Mouse (Mus musculus) MEL (cell line): ENCODE data around the gene Papss1. TPM values are rescaled to one million over a fixed set of nuclear protein-coding genes. Genes with fewer than 3 reads are reported as not detected.

Experiments used
- DNase-seq: peaks from one replicate; pipeline ENCODE4 v3.0.0; 2011; ENCODE audit warnings: low read depth, low spot score
- H3K27ac ChIP-seq: 2 replicates; pipeline ENCODE4 v1.5.1; 2012; ENCODE audit warnings: low read depth, mild to moderate bottlenecking, control low read depth, low read length, moderate library complexity; ENCODE audit not compliant: control insufficient read depth
- H3K27me3 ChIP-seq, 2 experiments: fragments of 150-350 bp in 1 of 2; sonication (generic) in 1 of 2; 2 replicates each; pipeline ENCODE4 v1.6.1; 2012; ENCODE audit warnings: low read length in 2 of 2, mild to moderate bottlenecking in 2 of 2, improper control_type of control experiment in 1 of 2, moderate library complexity in 1 of 2; ENCODE audit not compliant: insufficient read depth in 2 of 2, control insufficient read depth in 1 of 2
- H3K36me3 ChIP-seq, 2 experiments: 2 replicates each; pipeline ENCODE4 v1.6.1; 2012 to 2014; ENCODE audit warnings: low read length in 2 of 2, improper control_type of control experiment in 1 of 2, inconsistent platforms in 1 of 2, mild to moderate bottlenecking in 1 of 2; ENCODE audit not compliant: insufficient read depth in 2 of 2, control insufficient read depth in 1 of 2
- H3K4me1 ChIP-seq, 2 experiments: fragments of 150-350 bp in 1 of 2; sonication (generic) in 1 of 2; 2 replicates each; pipeline ENCODE4 v1.6.1; 2012; ENCODE audit warnings: low read length in 2 of 2, improper control_type of control experiment in 1 of 2, mild to moderate bottlenecking in 1 of 2; ENCODE audit not compliant: insufficient read depth in 2 of 2, control insufficient read depth in 1 of 2
- H3K4me3 ChIP-seq, 2 experiments: fragments of 150-350 bp in 1 of 2; sonication (generic) in 1 of 2; 2 replicates each; pipeline ENCODE4 v1.5.1; 2012; ENCODE audit warnings: low read depth in 2 of 2, low read length in 2 of 2, mild to moderate bottlenecking in 2 of 2, moderate library complexity in 2 of 2, control low read depth in 1 of 2, improper control_type of control experiment in 1 of 2; ENCODE audit not compliant: control insufficient read depth in 1 of 2, insufficient read depth in 1 of 2
- H3K79me2 ChIP-seq: 2 replicates; pipeline ENCODE4 v1.6.1; 2012; ENCODE audit warnings: mild to moderate bottlenecking, low read length, moderate library complexity; ENCODE audit not compliant: control insufficient read depth, poor library complexity, insufficient read depth
- H3K9ac ChIP-seq: 2 replicates; pipeline ENCODE4 v1.6.1; 2012; ENCODE audit warnings: low read depth, mild to moderate bottlenecking, control low read depth, low read length, moderate library complexity; ENCODE audit not compliant: control insufficient read depth, poor library complexity, severe bottlenecking
- H3K9me3 ChIP-seq: fragments of 150-350 bp; sonication (generic); replicated peaks from 2 replicates; pipeline ENCODE4 v1.6.1; 2012; ENCODE audit warnings: mild to moderate bottlenecking, low read length, improper control_type of control experiment, moderate library complexity; ENCODE audit not compliant: insufficient read depth
- CHD1 ChIP-seq: IDR thresholded peaks from 2 replicates; pipeline ENCODE4 v1.6.1; 2012; ENCODE audit warnings: low read depth, mild to moderate bottlenecking, inconsistent platforms, low read length, improper control_type of control experiment
- E2F4 ChIP-seq: IDR thresholded peaks from 2 replicates; pipeline ENCODE4 v1.6.1; 2011; ENCODE audit warnings: low read depth, low read length, improper control_type of control experiment, borderline replicate concordance
- EP300 ChIP-seq, 2 experiments: IDR thresholded peaks; 2 replicates each; pipeline ENCODE4 v1.6.1; 2011; ENCODE audit warnings: improper control_type of control experiment in 2 of 2, low read length in 2 of 2, low read depth in 1 of 2, mild to moderate bottlenecking in 1 of 2
- GABPA ChIP-seq: IDR thresholded peaks from 2 replicates; pipeline ENCODE4 v1.6.1; 2012; ENCODE audit warnings: low read depth, mild to moderate bottlenecking, inconsistent platforms, low read length, improper control_type of control experiment, moderate library complexity
- HCFC1 ChIP-seq: IDR thresholded peaks from 2 replicates; pipeline ENCODE4 v1.6.1; 2012; ENCODE audit warnings: low read depth, mild to moderate bottlenecking, inconsistent platforms, low read length, improper control_type of control experiment, moderate library complexity
- JUND ChIP-seq: IDR thresholded peaks from 2 replicates; pipeline ENCODE4 v1.6.1; 2011; ENCODE audit warnings: low read depth, mild to moderate bottlenecking, improper control_type of control experiment, low read length
- MAFK ChIP-seq: IDR thresholded peaks from 2 replicates; pipeline ENCODE4 v1.6.1; 2011; ENCODE audit warnings: low read depth, mild to moderate bottlenecking, low read length, improper control_type of control experiment, borderline replicate concordance
- MAX ChIP-seq: IDR thresholded peaks from 2 replicates; pipeline ENCODE4 v1.6.1; 2011; ENCODE audit warnings: low read length, improper control_type of control experiment
- MEF2A ChIP-seq: IDR thresholded peaks from 2 replicates; pipeline ENCODE4 v1.6.1; 2014; ENCODE audit warnings: low read depth, mild to moderate bottlenecking, inconsistent platforms, low read length, improper control_type of control experiment; ENCODE audit not compliant: poor library complexity, insufficient replicate concordance, severe bottlenecking; ENCODE audit errors: extremely low read depth
- MXI1 ChIP-seq: IDR thresholded peaks from 2 replicates; pipeline ENCODE4 v1.6.1; 2011; ENCODE audit warnings: mild to moderate bottlenecking, low read depth, low read length, improper control_type of control experiment
- NELFE ChIP-seq: IDR thresholded peaks from 2 replicates; pipeline ENCODE4 v1.6.1; 2011; ENCODE audit warnings: low read depth, low read length, improper control_type of control experiment
- NRF1 ChIP-seq: IDR thresholded peaks from 2 replicates; pipeline ENCODE4 v1.6.1; 2014; ENCODE audit warnings: low read depth, mild to moderate bottlenecking, inconsistent platforms, low read length, improper control_type of control experiment, moderate library complexity; ENCODE audit not compliant: poor library complexity, insufficient read depth, severe bottlenecking
- POLR2A ChIP-seq, 2 experiments: IDR thresholded peaks; 2 replicates each; pipeline ENCODE4 v1.6.1; 2011 to 2012; ENCODE audit warnings: low read length in 2 of 2, mild to moderate bottlenecking in 2 of 2, control low read depth in 1 of 2, improper control_type of control experiment in 1 of 2, low read depth in 1 of 2, moderate library complexity in 1 of 2; ENCODE audit not compliant: control insufficient read depth in 1 of 2, insufficient read depth in 1 of 2, poor library complexity in 1 of 2
- POLR2AphosphoS2 ChIP-seq: IDR thresholded peaks from 2 replicates; pipeline ENCODE4 v1.6.1; 2011; ENCODE audit warnings: low read length, improper control_type of control experiment
- RAD21 ChIP-seq: IDR thresholded peaks from 2 replicates; pipeline ENCODE4 v1.6.1; 2011; ENCODE audit warnings: mild to moderate bottlenecking, low read depth, low read length, improper control_type of control experiment
- TAL1 ChIP-seq: IDR thresholded peaks from 2 replicates; pipeline ENCODE4 v1.6.1; 2012; ENCODE audit warnings: mild to moderate bottlenecking, inconsistent platforms, low read length, moderate library complexity, mixed read lengths
- TBP ChIP-seq: IDR thresholded peaks from 2 replicates; pipeline ENCODE4 v1.8.0; 2011; ENCODE audit warnings: low read depth, low read length, improper control_type of control experiment
- TCF12 ChIP-seq: IDR thresholded peaks from 2 replicates; pipeline ENCODE4 v1.6.1; 2014; ENCODE audit warnings: low read depth, mild to moderate bottlenecking, inconsistent platforms, low read length, improper control_type of control experiment, moderate library complexity
- USF1 ChIP-seq: IDR thresholded peaks from 2 replicates; pipeline ENCODE4 v1.6.1; 2014; ENCODE audit warnings: low read depth, mild to moderate bottlenecking, inconsistent platforms, low read length, improper control_type of control experiment, moderate library complexity
- USF2 ChIP-seq, 2 experiments: IDR thresholded peaks; 2 replicates each; pipeline ENCODE4 v1.6.1; 2011 to 2012; ENCODE audit warnings: improper control_type of control experiment in 2 of 2, low read length in 2 of 2, borderline replicate concordance in 1 of 2, inconsistent platforms in 1 of 2, low read depth in 1 of 2, mild to moderate bottlenecking in 1 of 2; ENCODE audit not compliant: insufficient read depth in 1 of 2
- ZKSCAN1 ChIP-seq: IDR thresholded peaks from 2 replicates; pipeline ENCODE4 v1.6.1; 2012; ENCODE audit warnings: low read depth, mild to moderate bottlenecking, inconsistent platforms, low read length, improper control_type of control experiment, moderate library complexity
- ZMIZ1 ChIP-seq: IDR thresholded peaks from 2 replicates; pipeline ENCODE4 v1.6.1; 2012; ENCODE audit warnings: low read depth, mild to moderate bottlenecking, inconsistent platforms, low read length, improper control_type of control experiment, moderate library complexity
- ZNF384 ChIP-seq: IDR thresholded peaks from 2 replicates; pipeline ENCODE4 v1.6.1; 2012; ENCODE audit warnings: low read depth, mild to moderate bottlenecking, inconsistent platforms, low read length, improper control_type of control experiment
- polyA plus RNA-seq, 2 experiments: library from polyadenylated mRNA; stranded (reverse) in 1 of 2; unstranded in 1 of 2; fragments of >175 nt in 1 of 2; fragments of >200 nt in 1 of 2; gene quantifications; 2 replicates each; pipeline versions ENCODE4 v1.2.1 to v1.2.4; 2012; ENCODE audit warnings: low replicate concordance in 2 of 2, low read depth in 1 of 2; ENCODE audit not compliant: insufficient read length in 2 of 2, insufficient read depth in 1 of 2, missing spikeins in 1 of 2
- total RNA-seq: library from RNA; depleted of rRNA; stranded (reverse); fragments of 300-350 nt; gene quantifications from 2 replicates; pipeline ENCODE4 v1.2.3, GENCODE M21; 2012

Papss1 gene
- total and polyA plus RNA-seq, 3 experiments, result 27.7 to 36.2 TPM; not detected in 1

GRCm38 (mm10) chr3:131628265-131628664 is 63.7 kb downstream of the Papss1 start:
- H3K9me3 ChIP-seq, result no peaks in the 10 kb centered on the region
- no peak overlapping the region for H3K4me3 ChIP-seq
- H3K27me3 ChIP-seq, result no peaks in the 10 kb centered on the region
- H3K27ac ChIP-seq, result no peak overlapping the region
- DNase-seq, result no peak
- TF ChIP-seq RAD21 (no peak), CHD1 (no peak)
- TF ChIP-seq, all 39 proteins: peak for 0
- H3K9ac ChIP-seq, result no peak overlapping the region
- H3K36me3 ChIP-seq, result peaks cover 0 to 1% of the 10 kb centered on the region in 2 experiments; a peak in 1 of 4 replicates
- no peaks in the 10 kb centered on the region for H3K4me1 ChIP-seq
- H3K79me2 ChIP-seq, result no peaks in the 10 kb centered on the region

DNA sequence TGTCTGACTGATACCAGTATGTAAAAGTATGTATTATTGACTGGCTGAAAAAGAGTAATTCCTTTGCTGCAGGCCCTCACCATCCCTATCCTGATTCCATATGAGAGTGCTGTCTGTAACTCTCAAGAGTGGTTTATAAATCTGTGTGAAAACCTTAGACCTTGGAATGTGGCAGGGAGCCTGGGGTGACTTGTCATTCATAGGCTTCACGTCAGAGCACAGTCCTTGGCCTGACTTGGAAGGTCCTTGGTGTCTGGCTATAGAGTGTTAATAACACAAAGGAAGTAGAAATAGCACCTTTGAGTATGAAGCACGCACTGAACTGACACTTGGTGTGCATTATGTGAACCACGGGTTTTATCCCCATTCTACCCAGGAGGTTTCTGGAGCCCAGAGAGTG is 64.4 kb downstream of the Papss1 start:
- no peaks in the 10 kb centered on the region for H3K4me1 ChIP-seq
- DNase-seq, result no peak
- no peaks in the 10 kb centered on the region for H3K79me2 ChIP-seq
- H3K9ac ChIP-seq, result no peak overlapping the region
- no peaks in the 10 kb centered on the region for H3K27me3 ChIP-seq
- H3K36me3 ChIP-seq, result no peaks in the 10 kb centered on the region; a peak in 1 of 4 replicates
- TF ChIP-seq NRF1 (no peak), MEF2A (no peak), POLR2AphosphoS2 (no peak), POLR2A (IDR thresholded peaks at IDR 0.05; ENCODE audit: control insufficient read depth in 1 of 2, insufficient read depth in 1 of 2, low read depth in 1 of 2, low read length in 2 of 2, poor library complexity in 1 of 2) (no peak), MAFK (no peak), TAL1 (no peak), MXI1 (no peak)
- TF ChIP-seq, all 39 proteins: peak for 0
- H3K27ac ChIP-seq, result no peak overlapping the region
- H3K4me3 ChIP-seq, result no peak overlapping the region
- no peaks in the 10 kb centered on the region for H3K9me3 ChIP-seq

- Histone ChIP-seq H3K9ac (no peak overlapping the region), H3K9me3 (no peaks in the 10 kb centered on the region), H3K36me3 (no peaks in the 10 kb centered on the region; a peak in 1 of 4 replicates), H3K27ac (no peak overlapping the region), H3K4me1 (no peaks in the 10 kb centered on the region), H3K79me2 (no peaks in the 10 kb centered on the region), H3K4me3 (no peak overlapping the region), H3K27me3 (no peaks in the 10 kb centered on the region)
- no peak for DNase-seq
- TF ChIP-seq NELFE, result no peak
- TF ChIP-seq ZMIZ1, result no peak
- no peak for TF ChIP-seq E2F4
- TF ChIP-seq MAFK, result no peak
- no peak for TF ChIP-seq MAX
- TF ChIP-seq JUND, result no peak
- no peak for TF ChIP-seq ZKSCAN1
- TF ChIP-seq GABPA, result no peak
- TF ChIP-seq TBP, result no peak
- no peak for TF ChIP-seq HCFC1
- no peak for TF ChIP-seq EP300 (IDR thresholded peaks at IDR 0.05; ENCODE audit: low read depth in 1 of 2, low read length in 2 of 2)
- TF ChIP-seq USF2 (IDR thresholded peaks at IDR 0.05; ENCODE audit: borderline replicate concordance in 1 of 2, insufficient read depth in 1 of 2, low read depth in 1 of 2, low read length in 2 of 2), result no peak
- TF ChIP-seq USF1, result no peak
- TF ChIP-seq ZNF384, result no peak
- TF ChIP-seq TCF12, result no peak
- no peak for TF ChIP-seq NRF1
Observed at GRCm38 (mm10) chr3:131630407-131631317, 66.1 kb downstream of the Papss1 start.
